Mouse (Mus musculus): Measurements from ENCODE around the gene Scarb2.

DNA sequence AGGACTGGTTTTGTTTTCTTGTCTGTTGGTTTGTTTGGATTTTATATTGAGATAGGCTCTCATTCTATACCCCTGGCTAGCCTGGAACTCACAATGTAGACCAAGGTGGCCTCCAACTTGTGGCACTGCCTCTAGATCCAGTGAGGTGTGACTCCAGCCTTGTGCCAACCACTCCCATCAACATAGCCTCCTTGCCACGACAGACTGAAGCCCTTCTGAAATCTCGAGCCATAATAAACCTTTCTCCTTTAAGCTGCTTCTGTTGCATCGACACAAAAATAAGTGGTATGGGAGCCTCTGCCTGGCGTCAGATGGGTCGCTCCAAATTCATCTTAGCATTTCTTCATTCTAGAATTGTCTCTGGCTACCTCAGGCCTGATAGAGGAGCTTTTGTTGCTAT is 59.9 kb downstream of the Scarb2 start:
- TF ChIP-seq TCF12 (IDR thresholded peaks at IDR 0.05; ENCODE audit: insufficient read depth, poor library complexity, severe bottlenecking) (no peak), USF1 (IDR thresholded peaks at IDR 0.05; ENCODE audit: low read depth) (no peak), POLR2A (IDR thresholded peaks at IDR 0.05; ENCODE audit: insufficient read length, low read depth) (no peak)

Data from myocyte (in vitro differentiated cells).